Mouse (Mus musculus): ENCODE measurements around the gene Cse1l. TPM values are rescaled to one million over a fixed set of nuclear protein-coding genes. Genes with fewer than 3 reads are reported as not detected.

Cse1l gene
- polyA plus RNA-seq, 2 experiments, result 69.8 to 108 TPM

- Histone ChIP-seq H3K9ac (ENCODE audit: low read depth, low read length, severe bottlenecking) (no peak overlapping the region), H3K9me3 (ENCODE audit: control insufficient read depth, low read length) (no peaks in the 10 kb centered on the region), H3K4me3 (replicated peaks; ENCODE audit: low read length) (no peak overlapping the region), H3K27ac (replicated peaks; ENCODE audit: low read depth, low read length) (no peak overlapping the region), H3K4me2 (replicated peaks; ENCODE audit: low read depth, low read length, severe bottlenecking) (no peak overlapping the region), H3K4me1 (ENCODE audit: control insufficient read depth, insufficient read depth, low read length) (no peaks in the 10 kb centered on the region), H3K36me3 (ENCODE audit: control insufficient read depth, insufficient read depth, low read length) (peaks cover 89% of the 10 kb centered on the region), H3K27me3 (ENCODE audit: control insufficient read depth, insufficient read depth, low read length) (no peaks in the 10 kb centered on the region)
- no peak for TF ChIP-seq POLR2A (IDR thresholded peaks at IDR 0.05; ENCODE audit: borderline replicate concordance, extremely low read depth, insufficient read depth, insufficient read length)
- WGBS, result 74% methylated on average over 1 of the region's 1 CpGs
- no peak for ATAC-seq (ENCODE audit: low FRiP score, low read depth)
- no peak for DNase-seq (ENCODE audit: low spot score)
Measured at GRCm38 (mm10) chr2:166944346-166944745, 38.5 kb downstream of the Cse1l start.

DNA sequence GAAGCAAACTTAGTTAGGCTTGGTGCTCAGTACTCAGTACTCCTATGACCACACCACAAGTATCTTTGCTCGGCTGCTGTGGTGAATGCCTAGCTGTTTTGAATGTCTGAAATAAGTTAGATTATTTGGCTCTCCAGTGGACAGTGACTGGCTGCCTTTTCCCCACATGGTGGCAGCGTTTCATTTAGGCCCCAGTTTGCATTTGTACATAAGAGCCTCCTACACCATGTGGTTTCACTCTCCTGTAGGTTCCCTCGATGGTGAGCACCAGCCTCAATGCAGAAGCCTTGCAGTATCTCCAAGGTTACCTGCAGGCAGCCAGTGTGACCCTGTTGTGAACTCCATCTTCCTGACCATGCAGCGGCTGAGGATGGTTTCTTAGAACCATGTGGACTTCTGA lies 39.6 kb downstream of the Cse1l start:
- DNase-seq (ENCODE audit: low spot score), result peak; percentile 25
- H3K36me3 ChIP-seq (ENCODE audit: control insufficient read depth, insufficient read depth, low read length), result peaks cover 93% of the 10 kb centered on the region
- ATAC-seq (ENCODE audit: low FRiP score, low read depth), result 0 out of 2 replicates have a peak, but pooled peaks have one; percentile 9
- H3K4me1 ChIP-seq (ENCODE audit: control insufficient read depth, insufficient read depth, low read length), result no peaks in the 10 kb centered on the region
- no peaks in the 10 kb centered on the region for H3K9me3 ChIP-seq (ENCODE audit: control insufficient read depth, low read length)
- H3K27me3 ChIP-seq (ENCODE audit: control insufficient read depth, insufficient read depth, low read length), result no peaks in the 10 kb centered on the region
- no peak overlapping the region for H3K4me2 ChIP-seq (replicated peaks; ENCODE audit: low read depth, low read length, severe bottlenecking)
- TF ChIP-seq POLR2A (IDR thresholded peaks at IDR 0.05; ENCODE audit: borderline replicate concordance, extremely low read depth, insufficient read depth, insufficient read length), result no peak
- no peak overlapping the region for H3K9ac ChIP-seq (ENCODE audit: low read depth, low read length, severe bottlenecking)
- no peak overlapping the region for H3K27ac ChIP-seq (replicated peaks; ENCODE audit: low read depth, low read length)
- 57% methylated on average over 4 of the region's 4 CpGs for WGBS
- H3K4me3 ChIP-seq (replicated peaks; ENCODE audit: low read length), result no peak overlapping the region

DNA sequence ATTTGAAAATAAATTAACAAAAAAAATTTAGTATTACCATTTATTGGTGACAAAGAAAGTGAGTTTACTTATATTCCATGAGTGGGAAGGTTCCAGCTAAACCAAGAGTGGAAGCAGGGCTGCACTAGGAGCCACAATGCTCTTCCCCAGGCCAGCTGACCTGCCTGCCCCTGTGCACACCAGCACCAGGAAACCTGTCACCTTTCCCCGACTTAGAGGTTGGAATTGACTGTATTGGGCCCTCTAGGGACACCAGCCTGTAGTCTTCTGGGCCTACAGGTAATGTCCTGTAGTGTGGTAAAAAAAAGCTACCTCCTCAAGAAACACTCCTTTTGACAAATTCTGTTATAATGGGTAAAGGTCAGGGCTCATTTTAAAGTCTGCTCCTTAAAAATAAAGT lies 42.4 kb downstream of the Cse1l start:
- H3K4me2 ChIP-seq (replicated peaks; ENCODE audit: low read depth, low read length, severe bottlenecking), result no peak overlapping the region
- no peak overlapping the region for H3K9ac ChIP-seq (ENCODE audit: low read depth, low read length, severe bottlenecking)
- H3K4me3 ChIP-seq (replicated peaks; ENCODE audit: low read length), result no peak overlapping the region
- no peaks in the 10 kb centered on the region for H3K27me3 ChIP-seq (ENCODE audit: control insufficient read depth, insufficient read depth, low read length)
- ATAC-seq (ENCODE audit: low FRiP score, low read depth) (no peak), DNase-seq (ENCODE audit: low spot score) (no peak)
- WGBS, result 68% methylated on average over 1 of the region's 1 CpGs
- H3K36me3 ChIP-seq (ENCODE audit: control insufficient read depth, insufficient read depth, low read length), result peaks cover 92% of the 10 kb centered on the region
- H3K9me3 ChIP-seq (ENCODE audit: control insufficient read depth, low read length), result no peaks in the 10 kb centered on the region
- TF ChIP-seq POLR2A (IDR thresholded peaks at IDR 0.05; ENCODE audit: borderline replicate concordance, extremely low read depth, insufficient read depth, insufficient read length), result no peak
- H3K27ac ChIP-seq (replicated peaks; ENCODE audit: low read depth, low read length), result no peak overlapping the region
- H3K4me1 ChIP-seq (ENCODE audit: control insufficient read depth, insufficient read depth, low read length), result no peaks in the 10 kb centered on the region

DNA sequence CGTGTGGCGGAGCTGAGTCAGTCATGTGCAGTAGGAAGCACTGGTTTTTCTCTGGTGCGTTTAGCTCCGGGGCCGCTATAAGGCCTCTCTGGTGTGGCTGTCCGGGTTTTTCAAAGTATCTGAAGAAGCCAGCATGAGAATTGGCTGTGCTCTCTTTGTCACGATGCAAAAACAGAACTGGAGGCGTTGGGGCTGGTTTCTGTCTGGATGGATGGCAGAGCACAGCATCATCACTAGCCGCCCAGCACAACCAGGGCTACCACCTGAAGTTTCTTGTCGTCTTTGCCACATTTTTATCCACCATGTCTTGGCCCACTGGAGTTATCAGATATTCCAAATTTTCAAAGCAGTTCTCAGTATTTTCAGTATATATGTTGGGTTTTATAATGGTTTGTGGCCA lies 43.1 kb downstream of the Cse1l start:
- DNase-seq (ENCODE audit: low spot score), result no peak
- ATAC-seq (ENCODE audit: low FRiP score, low read depth), result no peak
- Histone ChIP-seq H3K4me2 (replicated peaks; ENCODE audit: low read depth, low read length, severe bottlenecking) (no peak overlapping the region), H3K27ac (replicated peaks; ENCODE audit: low read depth, low read length) (no peak overlapping the region), H3K9ac (ENCODE audit: low read depth, low read length, severe bottlenecking) (no peak overlapping the region), H3K27me3 (ENCODE audit: control insufficient read depth, insufficient read depth, low read length) (no peaks in the 10 kb centered on the region), H3K9me3 (ENCODE audit: control insufficient read depth, low read length) (no peaks in the 10 kb centered on the region), H3K36me3 (ENCODE audit: control insufficient read depth, insufficient read depth, low read length) (peaks cover 93% of the 10 kb centered on the region), H3K4me3 (replicated peaks; ENCODE audit: low read length) (no peak overlapping the region), H3K4me1 (ENCODE audit: control insufficient read depth, insufficient read depth, low read length) (no peaks in the 10 kb centered on the region)
- no peak for TF ChIP-seq POLR2A (IDR thresholded peaks at IDR 0.05; ENCODE audit: borderline replicate concordance, extremely low read depth, insufficient read depth, insufficient read length)
- WGBS, result 91% methylated on average over 10 of the region's 10 CpGs

- Histone ChIP-seq H3K9me3 (ENCODE audit: control insufficient read depth, low read length) (no peaks in the 10 kb centered on the region), H3K4me3 (replicated peaks; ENCODE audit: low read length) (no peak overlapping the region), H3K27ac (replicated peaks; ENCODE audit: low read depth, low read length) (no peak overlapping the region), H3K4me2 (replicated peaks; ENCODE audit: low read depth, low read length, severe bottlenecking) (no peak overlapping the region), H3K27me3 (ENCODE audit: control insufficient read depth, insufficient read depth, low read length) (no peaks in the 10 kb centered on the region), H3K36me3 (ENCODE audit: control insufficient read depth, insufficient read depth, low read length) (peaks cover 96% of the 10 kb centered on the region), H3K9ac (ENCODE audit: low read depth, low read length, severe bottlenecking) (no peak overlapping the region), H3K4me1 (ENCODE audit: control insufficient read depth, insufficient read depth, low read length) (no peaks in the 10 kb centered on the region)
- ATAC-seq (ENCODE audit: low FRiP score, low read depth) (no peak), DNase-seq (ENCODE audit: low spot score) (peak; percentile 35)
- TF ChIP-seq POLR2A (IDR thresholded peaks at IDR 0.05; ENCODE audit: borderline replicate concordance, extremely low read depth, insufficient read depth, insufficient read length), result no peak
- WGBS, result 83% methylated on average over 14 of the region's 14 CpGs
Measured at GRCm38 (mm10) chr2:166950853-166951648, 45.2 kb downstream of the Cse1l start.

All from limb, embryonic 14.5 days (tissue).